Mouse (Mus musculus): ENCODE results near the gene Phactr2.

- no peak for TF ChIP-seq POLR2A (IDR thresholded peaks at IDR 0.05; ENCODE audit: control insufficient read depth in 1 of 2, insufficient read depth in 1 of 2, low read depth in 1 of 2, low read length in 2 of 2, poor library complexity in 1 of 2)
- TF ChIP-seq JUND (IDR thresholded peaks at IDR 0.05; ENCODE audit: low read depth, low read length), result no peak
- no peak for TF ChIP-seq GATA1 (IDR thresholded peaks at IDR 0.05; ENCODE audit: low read depth, low read length)
- peak; percentile 29 to 88 (median 73); a peak in 5 of 6 replicates for TF ChIP-seq CTCF (IDR thresholded peaks at IDR 0.05 in 2 of 3, conservative IDR thresholded peaks at IDR 0.05 in 1 of 3; ENCODE audit: control insufficient read depth in 1 of 3, insufficient read depth in 1 of 3, low read depth in 2 of 3, low read length in 3 of 3, poor library complexity in 1 of 3, severe bottlenecking in 1 of 3)
Observed at GRCm38 (mm10) chr10:13429766-13430165, 44.4 kb downstream of the Phactr2 start.
